In the genomic region with DNA sequence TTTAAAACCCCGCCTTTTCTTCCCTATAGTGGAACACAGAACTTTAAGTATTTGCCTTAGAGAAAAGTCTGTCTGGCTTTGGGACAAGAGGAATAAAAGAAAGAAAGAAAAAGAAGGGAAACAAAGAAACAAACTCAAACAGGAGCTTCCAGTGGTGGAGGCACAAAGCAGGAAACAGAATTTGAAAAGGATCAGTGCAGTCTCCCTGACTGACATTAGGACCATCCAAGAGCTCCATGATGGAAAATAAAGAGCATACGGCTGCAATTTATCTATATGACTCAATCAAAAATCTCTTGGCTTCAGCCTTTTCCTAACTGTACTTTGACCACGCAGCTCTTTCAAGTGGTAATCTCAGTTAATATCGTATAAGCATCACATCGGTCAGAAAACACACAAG, we compare ENCODE assay signal across 9 mouse cellular contexts. TPM values are rescaled to one million over a fixed set of nuclear protein-coding genes. Genes with fewer than 3 reads are reported as not detected.
DNase-seq lines count a peak whose midpoint lies in the region; ATAC-seq lines count a peak whose summit lies in the region.
"Had no signal": no experiment of that assay in that cellular context is flagged by ENCODE, and none has a peak within 500 bp of the region (broad histone marks: within the 10 kb centered on the region; RNA-seq: fewer than 3 reads in every experiment).

No protein-coding gene starts in this region.

- no peaks in the 10 kb centered on the region for H3K9me3 ChIP-seq in heart, embryonic 16.5 days (replicated peaks; ENCODE audit: control insufficient read depth, low read length)
- no peaks in the 10 kb centered on the region for H3K9me3 ChIP-seq in embryonic facial prominence, embryonic 14.5 days (ENCODE audit: control insufficient read depth, low read length)
- H3K9me3 ChIP-seq in intestine, embryonic 14.5 days (ENCODE audit: control insufficient read depth, low read length), result no peaks in the 10 kb centered on the region
- no peaks in the 10 kb centered on the region for H3K9me3 ChIP-seq in midbrain, embryonic 15.5 days

- H3K4me1 ChIP-seq in heart, embryonic 16.5 days (ENCODE audit: control insufficient read depth, insufficient read depth, low read length), result peaks cover 3% of the 10 kb centered on the region; the same call in 1 of the 2 replicates
- H3K4me1 ChIP-seq in embryonic facial prominence, embryonic 14.5 days (ENCODE audit: control insufficient read depth, insufficient read depth, low read length), result 0 out of 2 replicates have a peak, but pooled peaks cover 3% of the 10 kb centered on the region
- no peaks in the 10 kb centered on the region for H3K4me1 ChIP-seq in intestine, embryonic 14.5 days (replicated peaks; ENCODE audit: control insufficient read depth, insufficient read depth, low read length)
- H3K4me1 ChIP-seq in midbrain, embryonic 15.5 days, result peaks cover 13% of the 10 kb centered on the region

- intact Hi-C loops in heart, postnatal 25 days (cut with DNase I), result no loop called here
- intact Hi-C loops in left cerebral cortex, postnatal 10 days (cut with DNase I), result no loop called here

- H3K9ac ChIP-seq in heart, embryonic 16.5 days (ENCODE audit: low read length), result peak overlapping the region; percentile 62
- peak overlapping the region; percentile 64 for H3K9ac ChIP-seq in embryonic facial prominence, embryonic 14.5 days (ENCODE audit: low read depth, low read length)
- H3K9ac ChIP-seq in intestine, embryonic 14.5 days (ENCODE audit: low read length), result peak overlapping the region; percentile 28; the same call in 1 of the 2 replicates
- H3K9ac ChIP-seq in midbrain, embryonic 15.5 days, result peak overlapping the region; percentile 38

- no peak for ATAC-seq in heart, embryonic 16.5 days (replicated peaks; ENCODE audit: extremely low read depth, insufficient read depth, low FRiP score)
- ATAC-seq in embryonic facial prominence, embryonic 14.5 days (ENCODE audit: low read depth), result no peak
- no peak for ATAC-seq in intestine, embryonic 14.5 days (replicated peaks; ENCODE audit: low FRiP score, low TSS enrichment, low read depth)
- peak; percentile 64 for ATAC-seq in midbrain, embryonic 15.5 days (replicated peaks)
- ATAC-seq in inflammation-experienced regulatory T-cells, adult 6 months, result no peak

- WGBS in heart, embryonic 16.5 days, result 36% methylated on average over 5 of the region's 5 CpGs
- 24% methylated on average over 5 of the region's 5 CpGs for WGBS in embryonic facial prominence, embryonic 14.5 days
- 28% methylated on average over 5 of the region's 5 CpGs for WGBS in intestine, embryonic 14.5 days
- WGBS in midbrain, embryonic 15.5 days, result 15% methylated on average over 5 of the region's 5 CpGs

- H3K36me3 ChIP-seq in heart, embryonic 16.5 days (ENCODE audit: control insufficient read depth, insufficient read depth), result no peaks in the 10 kb centered on the region
- H3K36me3 ChIP-seq in embryonic facial prominence, embryonic 14.5 days (ENCODE audit: control insufficient read depth, insufficient read depth, low read length), result no peaks in the 10 kb centered on the region
- no peaks in the 10 kb centered on the region for H3K36me3 ChIP-seq in intestine, embryonic 14.5 days (ENCODE audit: control insufficient read depth, insufficient read depth, low read length)
- no peaks in the 10 kb centered on the region for H3K36me3 ChIP-seq in midbrain, embryonic 15.5 days (replicated peaks)

- H3K27ac ChIP-seq in heart, embryonic 16.5 days (ENCODE audit: low read length), result no peak overlapping the region
- 0 out of 2 replicates have a peak overlapping the region, but pooled peaks have one; percentile 53 for H3K27ac ChIP-seq in embryonic facial prominence, embryonic 14.5 days (replicated peaks; ENCODE audit: low read depth, low read length)
- no peak overlapping the region for H3K27ac ChIP-seq in intestine, embryonic 14.5 days (ENCODE audit: low read depth)
- H3K27ac ChIP-seq in midbrain, embryonic 15.5 days, result no peak overlapping the region

- H3K4me2 ChIP-seq in heart, embryonic 16.5 days (ENCODE audit: low read depth, low read length), result peak overlapping the region; percentile 80
- H3K4me2 ChIP-seq in embryonic facial prominence, embryonic 14.5 days (ENCODE audit: low read depth, low read length), result peak overlapping the region; percentile 87
- peak overlapping the region; percentile 57 for H3K4me2 ChIP-seq in intestine, embryonic 14.5 days (ENCODE audit: low read length)
- H3K4me2 ChIP-seq in midbrain, embryonic 15.5 days, result peak overlapping the region; percentile 65

- peak overlapping the region; percentile 59 for H3K4me3 ChIP-seq in heart, embryonic 16.5 days (ENCODE audit: low read length)
- peak overlapping the region; percentile 46 for H3K4me3 ChIP-seq in embryonic facial prominence, embryonic 14.5 days (ENCODE audit: low read depth, low read length)
- H3K4me3 ChIP-seq in intestine, embryonic 14.5 days (ENCODE audit: low read depth, low read length), result peak overlapping the region; percentile 38
- peak overlapping the region; percentile 45 for H3K4me3 ChIP-seq in midbrain, embryonic 15.5 days

- no peak for DNase-seq in heart, postnatal 25 days (ENCODE audit: low spot score)
- DNase-seq in embryonic facial prominence, embryonic 14.5 days (ENCODE audit: low spot score), result no peak
- DNase-seq in intestine, embryonic 14.5 days (ENCODE audit: low spot score), result no peak
- no peak for DNase-seq in urinary bladder, adult 2 months (ENCODE audit: low spot score)
- no peak for DNase-seq in left cerebral cortex, postnatal 10 days (ENCODE audit: extremely low spot score in 1 of 2, low spot score in 2 of 2)

- 0 out of 2 replicates have a peak, but pooled peaks cover 2% of the 10 kb centered on the region for H3K27me3 ChIP-seq in heart, embryonic 16.5 days (ENCODE audit: control insufficient read depth, insufficient read depth, low read length)
- H3K27me3 ChIP-seq in embryonic facial prominence, embryonic 14.5 days (replicated peaks; ENCODE audit: control insufficient read depth, insufficient read depth, low read length), result no peaks in the 10 kb centered on the region; the same call in 1 of the 2 replicates
- H3K27me3 ChIP-seq in intestine, embryonic 14.5 days (replicated peaks; ENCODE audit: control insufficient read depth, insufficient read depth, low read length), result no peaks in the 10 kb centered on the region
- no peaks in the 10 kb centered on the region for H3K27me3 ChIP-seq in midbrain, embryonic 15.5 days (replicated peaks)

RNA-seq across cellular contexts. Expression of a gene that starts 0.6 kb away (rescaled TPM):
- polyA plus RNA-seq in heart, embryonic 16.5 days (2015; fragmentation: Nextera tagmentation; extraction: Ambion mirVana), result 0.28 TPM in 1 of 2 replicates, not detected in the other
- total RNA-seq in heart, postnatal 25 days (2021), result not detected
- 2.7 and 7.5 TPM in 2 replicates for polyA plus RNA-seq in embryonic facial prominence, embryonic 14.5 days (2014; fragmentation: Nextera tagmentation; extraction: Ambion mirVana)
- polyA plus RNA-seq in intestine, embryonic 14.5 days (2014; fragmentation: Nextera tagmentation; extraction: Ambion mirVana), result not detected in 2 replicates
- 1.3 and 1.6 TPM in 2 replicates for polyA plus RNA-seq in midbrain, embryonic 15.5 days (2015; fragmentation: Nextera tagmentation; extraction: Ambion mirVana)
- not detected in 2 replicates for polyA plus RNA-seq in urinary bladder, adult 2 months (2012; rRNA removed)
- total RNA-seq in left cerebral cortex, postnatal 10 days (2021), result not detected
- not detected for polyA plus RNA-seq in inflammation-experienced regulatory T-cells, adult 6 months (2017; shearing (Covaris generic))
- total RNA-seq: left cerebral cortex, adult 18-20 months had no signal

RNA-seq across cellular contexts. Expression of a gene that starts 4.0 kb away (rescaled TPM):
- not detected in 2 replicates for polyA plus RNA-seq in heart, embryonic 16.5 days (2015; fragmentation: Nextera tagmentation; extraction: Ambion mirVana)
- total RNA-seq in heart, postnatal 25 days (2021), result not detected
- polyA plus RNA-seq in embryonic facial prominence, embryonic 14.5 days (2014; fragmentation: Nextera tagmentation; extraction: Ambion mirVana), result not detected in 2 replicates
- not detected in 2 replicates for polyA plus RNA-seq in intestine, embryonic 14.5 days (2014; fragmentation: Nextera tagmentation; extraction: Ambion mirVana)
- not detected in 2 replicates for polyA plus RNA-seq in midbrain, embryonic 15.5 days (2015; fragmentation: Nextera tagmentation; extraction: Ambion mirVana)
- not detected in 2 replicates for polyA plus RNA-seq in urinary bladder, adult 2 months (2012; rRNA removed)
- not detected for total RNA-seq in left cerebral cortex, postnatal 10 days (2021)
- not detected for polyA plus RNA-seq in inflammation-experienced regulatory T-cells, adult 6 months (2017; shearing (Covaris generic))
- total RNA-seq: left cerebral cortex, adult 18-20 months had no signal

RNA-seq across cellular contexts. Expression of a gene that starts 22.8 kb away (rescaled TPM):
- polyA plus RNA-seq in heart, embryonic 16.5 days (2015; fragmentation: Nextera tagmentation; extraction: Ambion mirVana), result not detected in 2 replicates
- total RNA-seq in heart, postnatal 25 days (2021), result not detected
- 3.2 and 11.5 TPM in 2 replicates for polyA plus RNA-seq in embryonic facial prominence, embryonic 14.5 days (2014; fragmentation: Nextera tagmentation; extraction: Ambion mirVana)
- polyA plus RNA-seq in intestine, embryonic 14.5 days (2014; fragmentation: Nextera tagmentation; extraction: Ambion mirVana), result not detected in 2 replicates
- polyA plus RNA-seq in midbrain, embryonic 15.5 days (2015; fragmentation: Nextera tagmentation; extraction: Ambion mirVana), result not detected in 2 replicates
- not detected in 2 replicates for polyA plus RNA-seq in urinary bladder, adult 2 months (2012; rRNA removed)
- not detected for total RNA-seq in left cerebral cortex, postnatal 10 days (2021)
- polyA plus RNA-seq in inflammation-experienced regulatory T-cells, adult 6 months (2017; shearing (Covaris generic)), result not detected
- total RNA-seq: left cerebral cortex, adult 18-20 months had no signal

RNA-seq across cellular contexts. Expression of a gene that starts 48.0 kb away (rescaled TPM):
- not detected in 2 replicates for polyA plus RNA-seq in heart, embryonic 16.5 days (2015; fragmentation: Nextera tagmentation; extraction: Ambion mirVana)
- total RNA-seq in heart, postnatal 25 days (2021), result not detected
- 1.3 and 1.9 TPM in 2 replicates for polyA plus RNA-seq in embryonic facial prominence, embryonic 14.5 days (2014; fragmentation: Nextera tagmentation; extraction: Ambion mirVana)
- not detected in 2 replicates for polyA plus RNA-seq in intestine, embryonic 14.5 days (2014; fragmentation: Nextera tagmentation; extraction: Ambion mirVana)
- not detected in 2 replicates for polyA plus RNA-seq in midbrain, embryonic 15.5 days (2015; fragmentation: Nextera tagmentation; extraction: Ambion mirVana)
- not detected in 2 replicates for polyA plus RNA-seq in urinary bladder, adult 2 months (2012; rRNA removed)
- not detected for total RNA-seq in left cerebral cortex, postnatal 10 days (2021)
- not detected for polyA plus RNA-seq in inflammation-experienced regulatory T-cells, adult 6 months (2017; shearing (Covaris generic))
- total RNA-seq: left cerebral cortex, adult 18-20 months had no signal

RNA-seq across cellular contexts. Expression of a gene that starts 53.8 kb away (rescaled TPM):
- not detected in 2 replicates for polyA plus RNA-seq in heart, embryonic 16.5 days (2015; fragmentation: Nextera tagmentation; extraction: Ambion mirVana)
- total RNA-seq in heart, postnatal 25 days (2021), result not detected
- polyA plus RNA-seq in embryonic facial prominence, embryonic 14.5 days (2014; fragmentation: Nextera tagmentation; extraction: Ambion mirVana), result not detected in 2 replicates
- polyA plus RNA-seq in intestine, embryonic 14.5 days (2014; fragmentation: Nextera tagmentation; extraction: Ambion mirVana), result not detected in 2 replicates
- not detected in 2 replicates for polyA plus RNA-seq in midbrain, embryonic 15.5 days (2015; fragmentation: Nextera tagmentation; extraction: Ambion mirVana)
- not detected in 2 replicates for polyA plus RNA-seq in urinary bladder, adult 2 months (2012; rRNA removed)
- not detected for total RNA-seq in left cerebral cortex, postnatal 10 days (2021)
- polyA plus RNA-seq in inflammation-experienced regulatory T-cells, adult 6 months (2017; shearing (Covaris generic)), result not detected
- total RNA-seq: left cerebral cortex, adult 18-20 months had no signal
